Comparison of ENCODE assay signal across 28 mouse cellular contexts in genomic region chr1:22476220-22476619, GRCm38 (mm10).
"Had no signal": no experiment of that assay in that cellular context is flagged by ENCODE, and none has a peak within 500 bp of the region (broad histone marks: within the 10 kb centered on the region; RNA-seq: fewer than 3 reads in every experiment).

No protein-coding gene starts in this region.

- H3K9ac ChIP-seq: heart, embryonic 12.5 days; hindbrain, embryonic 12.5 days; hindbrain, embryonic 14.5 days; intestine, embryonic 15.5 days; limb, embryonic 13.5 days; limb, embryonic 15.5 days; liver, embryonic 12.5 days; liver, embryonic 14.5 days had no signal

- H3K9me3 ChIP-seq: heart, embryonic 12.5 days; hindbrain, embryonic 10.5 days; hindbrain, embryonic 12.5 days; intestine, embryonic 15.5 days; limb, embryonic 13.5 days; limb, embryonic 15.5 days; liver, embryonic 12.5 days had no signal

- H3K27ac ChIP-seq: heart, adult 2 months; hindbrain, embryonic 10.5 days; hindbrain, embryonic 12.5 days; hindbrain, embryonic 14.5 days; intestine, embryonic 15.5 days; layer of hippocampus, adult 2 months; limb, embryonic 13.5 days; limb, embryonic 15.5 days; liver, embryonic 12.5 days; liver, embryonic 14.5 days had no signal

- DNase-seq: gastrocnemius, postnatal 14 days; gastrocnemius, postnatal 36 days; heart, adult 11 months; heart, adult 2 months; heart, postnatal 10 days; heart, postnatal 4 days; kidney, adult 18-20 months; kidney, adult 8-10 months; kidney, postnatal 10 days; kidney, postnatal 25 days; kidney, postnatal 4 days; layer of hippocampus, adult 9-11 months; layer of hippocampus, postnatal 36 days; left cerebral cortex, postnatal 4 days; lung, adult 18-20 months had no signal

- H3K36me3 ChIP-seq: heart, embryonic 12.5 days; hindbrain, embryonic 10.5 days; hindbrain, embryonic 12.5 days; intestine, embryonic 15.5 days; limb, embryonic 13.5 days; limb, embryonic 15.5 days; liver, embryonic 12.5 days had no signal

- H3K4me1 ChIP-seq: hindbrain, embryonic 12.5 days; intestine, embryonic 15.5 days; limb, embryonic 13.5 days; limb, embryonic 15.5 days; liver, embryonic 12.5 days had no signal

- H3K27me3 ChIP-seq: heart, embryonic 12.5 days; hindbrain, embryonic 12.5 days; intestine, embryonic 15.5 days; limb, embryonic 13.5 days; limb, embryonic 15.5 days; liver, embryonic 12.5 days had no signal

- H3K4me3 ChIP-seq: heart, adult 2 months; heart, embryonic 12.5 days; hindbrain, embryonic 10.5 days; hindbrain, embryonic 12.5 days; intestine, embryonic 15.5 days; layer of hippocampus, adult 2 months; limb, embryonic 13.5 days; limb, embryonic 15.5 days; liver, embryonic 12.5 days had no signal

- ATAC-seq: hindbrain, embryonic 16.5 days; inflammation-experienced regulatory T-cells, adult 6 months; intestine, embryonic 15.5 days; intestine, postnatal 0 days; liver, embryonic 12.5 days had no signal

- H3K4me2 ChIP-seq: heart, embryonic 12.5 days; hindbrain, embryonic 12.5 days; hindbrain, embryonic 14.5 days; intestine, embryonic 15.5 days; limb, embryonic 13.5 days; limb, embryonic 15.5 days; liver, embryonic 12.5 days had no signal
